Mouse (Mus musculus) induced T-regulatory cell, adult 2 months (primary cell): ENCODE results near the gene Rrp12.
"Not testable (repeated sequence)": the region's sequence is repeated elsewhere in the genome, so short reads cannot be mapped to it uniquely, and the experiment has no call there.

Experiments
- DNase-seq: peaks from one replicate; pipeline ENCODE4 v3.0.0-alpha.2; 2012; ENCODE audit warnings: low read depth

Rrp12 gene

GRCm38 (mm10) chr19:41895460-41896318 is at the start of gene Rrp12:
TSS of gene Rrp12 (minus strand) at chr19:41896173.
- peak; percentile 97 for DNase-seq

- no peak for DNase-seq
Measured at GRCm38 (mm10) chr19:41943841-41944240, 47.9 kb upstream of the Rrp12 start.

- no peak for DNase-seq
Measured at GRCm38 (mm10) chr19:41938539-41938938, 42.6 kb upstream of the Rrp12 start.

- no peak for DNase-seq
Measured at GRCm38 (mm10) chr19:41935921-41936320, 39.9 kb upstream of the Rrp12 start.

- DNase-seq: peak; percentile 27
Measured at GRCm38 (mm10) chr19:41934124-41934523, 38.2 kb upstream of the Rrp12 start.

- peak; percentile 99 for DNase-seq
Measured at GRCm38 (mm10) chr19:41933179-41934086, 37.5 kb upstream of the Rrp12 start, which contains the start of the genes Exosc1 and Zdhhc16. TSS of gene Exosc1 (minus strand) at chr19:41933423. TSS of gene Zdhhc16 (plus strand) at chr19:41933480.

- DNase-seq: peak; percentile 86
Measured at GRCm38 (mm10) chr19:41932686-41933085, 36.7 kb upstream of the Rrp12 start.

- DNase-seq: no peak
Measured at GRCm38 (mm10) chr19:41920412-41921067, 24.6 kb upstream of the Rrp12 start.

GRCm38 (mm10) chr19:41919471-41919870 is 23.5 kb upstream of the Rrp12 start:
- no peak for DNase-seq

GRCm38 (mm10) chr19:41916853-41917252 is 20.9 kb upstream of the Rrp12 start:
- DNase-seq: peak; percentile 20

- no peak for DNase-seq
Measured at GRCm38 (mm10) chr19:41915294-41915693, 19.3 kb upstream of the Rrp12 start.

GRCm38 (mm10) chr19:41914592-41914882 is 18.6 kb upstream of the Rrp12 start:
- not testable (repeated sequence) for DNase-seq

- DNase-seq: no peak
Measured at GRCm38 (mm10) chr19:41913774-41914591, 18.0 kb upstream of the Rrp12 start.

- DNase-seq: peak; percentile 57
Measured at GRCm38 (mm10) chr19:41912121-41913080, 16.4 kb upstream of the Rrp12 start.

GRCm38 (mm10) chr19:41911178-41912073 is 15.5 kb upstream of the Rrp12 start, which contains the start of gene Pgam1:
TSS of gene Pgam1 (plus strand) at chr19:41911923.
- peak; percentile 100 for DNase-seq

- no peak for DNase-seq
Measured at GRCm38 (mm10) chr19:41910396-41910795, 14.4 kb upstream of the Rrp12 start.

- DNase-seq: no peak
Measured at GRCm38 (mm10) chr19:41908736-41909135, 12.8 kb upstream of the Rrp12 start.

GRCm38 (mm10) chr19:41907079-41907760 is 11.2 kb upstream of the Rrp12 start:
- no peak for DNase-seq
